Mouse (Mus musculus): ENCODE measurements around the gene Runx2.

Runx2 gene

DNA sequence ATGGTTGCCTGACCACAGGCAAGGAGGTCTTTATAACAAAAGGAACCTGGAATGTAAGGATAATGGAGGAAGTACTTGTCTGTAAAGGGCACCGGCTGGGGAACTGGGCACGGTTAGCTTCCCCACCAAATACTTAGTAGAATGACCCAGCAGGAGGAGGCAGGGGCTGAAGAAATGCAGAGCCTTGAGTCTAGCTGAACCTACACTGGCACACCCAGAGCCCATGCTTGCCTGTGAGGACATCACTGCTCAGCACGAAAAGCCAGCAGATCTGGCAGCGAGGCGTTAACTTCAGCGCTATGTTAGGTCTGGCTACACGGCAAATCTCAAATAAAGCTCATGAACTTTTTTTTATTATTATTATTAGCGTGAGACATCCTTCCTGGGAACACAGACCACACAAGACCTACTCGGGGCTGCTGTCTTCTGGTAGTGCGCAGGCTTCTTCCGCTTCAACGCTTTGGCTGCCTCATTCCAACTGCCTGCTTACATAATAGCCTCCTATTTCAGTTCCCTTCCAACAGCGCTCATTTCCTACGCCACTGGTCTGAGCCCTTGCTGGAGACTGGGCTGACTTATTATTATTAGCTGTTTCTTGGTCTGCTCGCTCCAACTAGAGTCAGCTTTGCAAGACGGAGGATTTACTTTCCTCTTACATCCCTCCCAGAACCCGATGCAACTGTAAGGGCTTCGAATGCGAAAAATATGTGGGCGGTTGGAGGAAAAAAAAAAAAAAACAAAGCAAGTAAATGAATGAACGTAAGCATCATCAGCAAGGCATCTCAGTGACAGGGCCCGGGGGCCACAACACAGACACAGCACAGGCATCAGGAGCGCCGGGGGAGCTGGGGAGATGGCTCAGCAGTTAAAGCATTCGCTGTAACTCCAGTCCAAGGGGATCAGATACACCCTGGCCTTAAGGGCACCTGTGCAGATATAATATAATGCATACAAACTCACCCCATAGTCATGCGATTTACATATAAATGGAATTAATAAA is 200.6 kb downstream of the Runx2 start:
- DNase-seq, result peak; percentile 23

DNA sequence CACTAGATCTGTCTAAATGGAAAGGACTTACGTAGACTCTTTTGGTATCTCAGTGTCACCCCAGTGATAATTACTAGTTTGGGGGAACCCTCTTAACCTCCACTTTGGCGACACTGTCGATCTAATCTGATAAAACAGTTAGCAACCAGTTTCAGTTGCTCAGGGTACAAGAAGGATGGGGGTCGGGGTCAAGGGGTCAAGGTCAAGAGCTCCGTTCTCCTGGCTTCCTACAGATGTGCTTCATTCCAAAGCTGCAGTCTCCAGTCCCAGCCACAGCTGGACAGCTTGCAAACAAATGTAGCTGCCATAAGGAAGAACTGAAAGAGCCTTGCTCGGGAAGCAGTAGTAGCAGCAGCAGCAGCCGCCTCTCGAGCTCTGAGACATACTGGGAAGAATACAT is 202.0 kb downstream of the Runx2 start:
- DNase-seq, result no peak

DNA sequence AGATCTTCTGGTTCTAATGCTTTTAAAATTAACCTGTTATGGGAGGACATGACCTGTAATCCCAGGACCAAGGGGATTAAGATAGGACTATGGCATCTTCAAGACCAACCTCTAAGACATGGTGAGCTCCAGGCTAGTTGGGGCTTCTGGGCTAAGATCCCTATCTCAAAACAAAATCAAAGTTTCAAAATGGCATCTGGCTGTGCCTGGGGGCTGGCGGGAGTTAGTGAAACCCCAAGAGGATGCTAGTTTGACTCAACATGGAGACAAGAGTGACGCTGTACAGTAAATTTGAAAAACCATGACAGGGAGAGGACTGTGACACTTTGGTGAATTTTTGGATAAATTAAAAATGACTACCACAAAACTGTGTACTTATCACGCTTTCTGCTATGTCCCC is 202.6 kb downstream of the Runx2 start:
- no peak for DNase-seq

DNA sequence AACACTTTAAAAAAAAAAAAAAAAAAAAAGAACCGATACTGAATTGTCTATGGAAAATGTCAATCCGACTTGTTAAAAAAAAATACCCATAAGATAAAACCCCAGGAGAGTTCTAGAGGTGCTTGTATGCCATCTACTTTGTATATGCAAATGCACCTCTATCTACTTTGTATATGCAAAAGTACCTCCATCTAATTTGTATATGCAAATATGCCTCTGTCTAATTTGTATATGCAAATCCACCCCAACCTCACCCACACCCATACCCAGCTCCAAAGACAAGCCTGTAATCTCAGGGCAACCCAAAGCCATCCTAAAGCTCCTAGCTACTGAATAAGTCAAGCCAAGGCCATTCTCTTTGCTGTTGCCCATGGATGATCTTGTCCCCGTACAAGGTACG is 203.1 kb downstream of the Runx2 start:
- no peak for DNase-seq

DNA sequence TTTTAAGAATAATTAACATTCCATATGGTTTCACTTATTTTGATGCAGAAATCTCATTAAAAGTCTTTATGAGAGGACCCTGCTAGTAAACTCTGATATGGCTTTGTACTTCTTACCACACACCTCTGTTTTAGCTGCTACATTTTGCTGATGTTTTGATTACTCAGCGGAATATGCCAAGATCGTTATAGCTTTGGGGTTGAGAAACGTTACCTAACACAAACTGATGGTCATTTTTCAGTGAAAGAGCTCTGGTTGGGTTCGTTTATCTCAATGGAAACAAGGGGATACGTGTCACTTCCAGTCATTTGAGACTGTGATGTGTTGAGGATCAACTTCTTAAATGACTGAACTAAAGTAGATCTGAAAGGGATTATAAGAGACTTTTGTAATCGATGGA is 203.8 kb downstream of the Runx2 start:
- no peak for DNase-seq

DNA sequence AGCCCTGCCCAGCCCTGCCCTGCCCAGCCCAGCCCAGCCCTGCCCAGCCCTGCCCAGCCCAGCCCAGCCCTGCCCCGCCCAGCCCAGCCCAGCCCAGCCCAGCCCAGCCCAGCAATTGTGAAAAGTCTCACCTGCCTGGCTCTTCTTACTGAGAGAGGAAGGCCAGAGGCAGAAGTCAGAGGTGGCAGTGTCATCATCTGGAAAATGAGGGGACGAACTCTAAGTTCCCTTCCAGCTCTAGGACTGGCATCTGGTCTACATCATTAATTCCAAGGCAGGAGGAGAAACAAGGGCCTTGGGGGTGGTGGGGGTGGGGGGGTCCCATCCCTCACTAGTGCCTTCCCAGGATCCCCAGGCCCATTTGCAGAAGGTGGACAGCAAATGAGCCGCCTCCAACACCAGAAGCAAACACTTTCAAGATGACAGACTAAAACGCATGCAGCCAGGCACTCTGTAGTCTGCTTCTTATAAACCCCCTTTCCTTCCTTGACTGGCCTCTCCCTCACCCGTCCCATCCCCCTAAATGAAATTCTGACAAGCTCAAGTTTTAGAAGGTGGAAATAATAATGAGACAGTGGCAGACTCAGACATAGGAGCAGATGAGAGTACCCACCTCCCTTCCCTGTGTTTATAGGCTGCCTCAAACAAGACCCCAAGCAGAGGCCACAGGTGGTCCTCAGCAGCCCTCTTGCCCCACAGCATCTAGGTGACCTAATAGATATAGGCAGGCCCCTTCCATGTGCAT is 204.5 kb downstream of the Runx2 start:
- DNase-seq, result no peak

DNA sequence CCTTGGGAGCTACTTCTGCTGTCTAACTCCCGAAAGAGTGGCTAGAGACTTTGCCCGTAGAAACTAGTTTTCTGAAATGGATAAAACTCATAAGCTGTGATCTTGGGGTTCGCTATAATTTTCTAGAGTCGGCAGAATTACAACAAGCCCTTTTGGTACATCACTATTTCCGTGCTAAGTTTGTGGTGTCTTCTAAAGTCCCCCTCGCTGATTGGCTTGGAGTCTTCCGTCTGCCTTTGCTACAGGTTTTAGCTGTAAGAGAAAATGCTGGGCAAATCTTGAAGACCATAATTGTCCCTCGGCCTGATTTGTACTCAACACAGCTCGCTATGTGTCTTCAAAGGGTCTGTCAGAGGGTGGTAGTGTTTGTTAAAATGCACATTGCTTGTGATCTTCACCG is 205.2 kb downstream of the Runx2 start:
- DNase-seq, result no peak

DNA sequence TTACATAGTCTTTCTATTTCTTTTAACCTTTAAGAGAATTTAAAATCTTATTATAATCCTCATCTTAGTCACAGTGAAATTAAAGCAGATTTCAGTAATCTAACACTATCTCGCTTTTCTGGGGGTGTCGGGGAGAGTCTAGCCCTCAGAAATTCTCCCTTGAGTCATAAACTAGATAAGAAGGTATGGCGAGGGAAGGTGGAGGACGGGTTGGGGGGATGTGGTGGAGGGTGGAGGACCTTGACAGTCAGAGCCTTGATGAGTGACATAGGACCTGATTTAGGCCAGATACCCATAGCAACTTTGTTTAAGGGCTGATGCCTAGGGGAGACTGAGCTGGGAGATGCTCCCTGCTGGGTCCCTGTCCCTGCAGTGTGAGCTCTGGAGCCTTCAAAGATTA is 205.7 kb downstream of the Runx2 start:
- no peak for DNase-seq

DNA sequence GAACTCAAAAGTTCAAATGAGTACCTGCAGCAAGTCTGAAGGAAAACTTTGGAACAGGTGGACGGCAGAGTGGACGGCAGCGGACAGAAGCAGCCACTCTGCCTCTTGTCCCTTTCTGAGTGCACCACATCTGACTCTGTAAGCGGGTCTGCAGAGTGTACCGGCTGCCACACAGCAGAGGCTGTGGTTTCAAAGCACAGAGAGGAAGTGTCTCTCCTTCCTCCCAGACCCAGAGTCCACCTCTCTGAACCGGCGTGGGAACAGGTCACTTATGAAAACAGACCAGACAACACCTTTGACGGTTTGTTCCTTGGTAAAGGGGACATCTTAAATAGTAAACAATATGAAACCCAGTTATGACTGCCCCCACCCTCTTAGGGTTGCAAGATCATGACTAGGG is 207.2 kb downstream of the Runx2 start:
- no peak for DNase-seq

DNA sequence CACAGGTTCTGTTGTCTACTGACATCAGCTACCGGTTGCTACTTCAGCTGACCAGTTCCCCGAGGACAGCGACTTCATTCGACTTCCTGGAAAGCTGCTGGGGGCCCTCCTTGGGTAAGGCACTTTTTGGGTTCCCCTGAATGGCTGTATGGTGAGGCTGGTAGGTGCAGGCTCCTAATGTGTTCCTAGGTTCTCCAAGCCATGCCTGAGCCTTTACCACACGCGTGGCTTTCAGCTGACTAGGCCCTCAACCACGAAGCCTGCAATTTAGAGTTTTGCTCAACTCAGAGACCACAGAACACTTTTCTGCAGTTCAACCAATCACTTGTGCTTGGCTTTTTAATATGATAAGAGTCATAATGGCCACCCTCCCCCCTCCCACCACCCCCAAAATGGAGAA is 208.4 kb downstream of the Runx2 start:
- no peak for DNase-seq

DNA sequence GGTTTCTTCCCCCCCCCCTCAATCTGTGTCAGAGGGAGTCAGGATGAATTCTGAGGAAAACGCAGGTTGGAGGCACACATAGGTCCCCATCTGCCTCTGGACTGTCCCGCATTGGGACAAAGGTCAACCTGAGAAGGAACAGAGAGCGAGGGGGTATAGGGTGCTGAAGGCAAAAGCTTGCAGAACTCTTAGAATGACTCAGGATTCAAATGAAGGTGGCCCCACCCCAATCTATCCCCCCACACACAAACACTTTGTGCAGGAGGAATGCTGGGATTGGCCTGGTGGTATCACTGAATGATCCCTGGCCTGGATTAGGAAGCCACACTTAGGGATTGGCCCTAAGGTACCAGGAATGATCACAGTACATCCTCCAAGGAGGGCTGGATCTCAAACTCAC is 208.8 kb downstream of the Runx2 start:
- no peak for DNase-seq

DNA sequence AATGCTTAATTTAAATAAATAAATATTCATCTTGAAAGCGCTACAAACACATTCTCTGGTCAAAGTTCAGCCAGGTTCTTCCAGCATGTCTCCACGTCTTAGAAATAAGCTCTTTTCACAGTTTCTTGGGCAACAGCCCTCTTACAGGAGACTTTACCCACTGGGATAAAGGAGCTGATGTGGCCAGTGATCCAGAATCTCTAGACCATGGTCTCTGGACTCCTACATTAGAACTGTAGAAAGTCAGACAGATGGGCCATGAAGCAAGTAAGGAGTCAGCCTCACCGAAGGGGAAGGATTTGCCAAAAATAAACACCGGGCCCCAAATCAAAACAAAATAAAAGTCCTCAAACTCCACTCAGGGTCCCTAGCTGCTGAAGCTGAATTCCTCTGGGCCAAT is 211.4 kb downstream of the Runx2 start:
- no peak for DNase-seq

DNA sequence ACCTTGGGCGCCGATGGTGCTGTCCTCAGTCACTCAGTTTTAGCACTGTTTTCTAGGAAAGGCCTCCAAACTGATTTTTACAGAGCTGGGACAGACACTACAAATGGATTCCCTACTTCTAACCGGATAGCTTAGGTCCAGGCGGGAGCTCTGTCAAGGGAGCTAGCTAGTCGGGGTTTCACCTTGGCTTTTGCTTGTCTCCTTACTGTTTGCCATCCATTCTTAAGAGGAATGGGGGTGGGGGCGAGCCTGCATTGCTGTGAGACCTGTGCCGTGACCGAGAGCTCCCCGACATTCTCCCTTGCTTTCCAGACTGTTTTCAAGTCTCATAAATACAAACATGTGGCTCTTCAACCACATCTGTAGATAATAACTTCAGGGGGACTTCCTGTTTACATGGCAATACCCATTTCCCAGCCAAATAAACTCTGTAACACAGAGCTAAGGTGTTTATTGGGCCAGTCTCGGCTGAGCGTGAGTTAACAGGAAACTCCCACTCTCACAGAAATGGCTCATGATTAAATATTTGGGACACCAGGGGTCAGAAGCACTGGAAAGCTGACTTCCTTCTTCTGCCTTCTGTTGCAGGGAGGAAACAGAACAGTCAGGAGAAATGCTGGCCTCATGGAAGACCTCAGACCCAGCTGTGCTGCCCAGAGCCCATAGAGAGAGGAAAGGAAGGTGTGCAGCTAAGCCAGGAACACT is 213.1 kb downstream of the Runx2 start:
- no peak for DNase-seq

DNA sequence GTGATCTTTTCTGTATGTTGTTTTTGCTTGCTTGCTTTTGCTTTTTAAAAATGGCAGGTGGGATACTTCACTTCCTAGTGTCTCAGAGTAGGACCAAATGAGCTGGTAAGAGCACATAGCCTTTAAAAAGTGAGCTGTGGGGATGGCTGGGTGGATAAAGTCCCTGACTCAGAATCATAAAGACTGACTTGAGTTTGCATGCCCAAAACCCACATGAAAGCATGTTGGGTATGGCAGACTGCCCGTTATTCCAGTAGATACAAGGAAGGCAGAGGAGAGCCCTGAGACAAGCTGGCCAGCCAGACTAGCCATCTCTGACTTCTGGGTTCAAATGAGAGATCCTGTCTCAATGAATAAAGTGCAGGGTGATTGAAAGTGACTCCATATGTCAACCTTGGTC is 214.7 kb downstream of the Runx2 start:
- no peak for DNase-seq

DNA sequence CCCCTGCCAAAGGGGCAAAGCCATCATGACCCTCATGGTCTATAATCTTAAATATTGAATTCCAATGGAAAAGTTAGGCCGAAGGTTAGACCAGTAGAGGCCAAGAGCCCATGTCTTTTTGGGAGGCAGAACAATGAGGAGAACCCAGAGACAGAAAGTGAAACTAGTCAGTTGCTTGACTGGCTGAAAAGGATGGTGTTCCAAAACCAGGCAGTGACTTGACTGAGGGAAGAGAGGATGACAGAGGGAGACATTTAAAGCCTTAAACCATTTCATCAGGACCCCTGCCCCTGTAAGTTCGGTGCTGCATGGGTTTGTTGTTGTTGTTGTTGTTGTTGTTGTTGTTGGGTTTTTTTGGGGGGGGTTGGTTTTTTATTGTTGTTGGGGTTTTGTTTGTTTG is 215.5 kb downstream of the Runx2 start:
- DNase-seq, result no peak

DNA sequence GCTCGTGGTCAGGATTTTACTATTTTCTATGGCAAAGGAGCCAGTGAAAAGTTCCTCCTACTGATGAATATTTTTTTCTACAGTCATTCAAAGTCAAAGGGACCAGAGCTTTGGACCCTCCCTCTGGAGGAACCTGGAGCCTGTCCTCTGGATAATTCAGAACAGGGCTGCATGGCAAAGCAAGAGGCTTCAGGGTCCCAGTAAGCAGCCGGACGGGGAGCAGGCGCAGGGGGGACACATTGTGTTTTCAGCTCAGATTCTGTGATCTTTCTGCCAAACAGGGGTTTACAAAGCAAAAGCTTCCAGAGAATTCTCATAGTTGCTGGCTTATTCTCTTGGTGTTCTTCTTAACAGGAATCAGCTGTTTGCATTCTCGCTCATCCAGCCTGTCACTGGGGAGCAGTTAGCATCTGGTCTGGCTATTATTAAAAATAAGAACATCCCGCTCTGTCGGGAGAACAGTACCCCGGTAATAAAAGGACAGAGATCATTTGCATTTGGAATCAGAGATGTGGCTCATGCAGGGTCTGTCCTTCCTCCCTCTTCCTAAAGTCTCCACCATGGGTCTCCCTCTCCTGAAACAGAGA is 216.6 kb downstream of the Runx2 start:
- DNase-seq, result no peak

DNA sequence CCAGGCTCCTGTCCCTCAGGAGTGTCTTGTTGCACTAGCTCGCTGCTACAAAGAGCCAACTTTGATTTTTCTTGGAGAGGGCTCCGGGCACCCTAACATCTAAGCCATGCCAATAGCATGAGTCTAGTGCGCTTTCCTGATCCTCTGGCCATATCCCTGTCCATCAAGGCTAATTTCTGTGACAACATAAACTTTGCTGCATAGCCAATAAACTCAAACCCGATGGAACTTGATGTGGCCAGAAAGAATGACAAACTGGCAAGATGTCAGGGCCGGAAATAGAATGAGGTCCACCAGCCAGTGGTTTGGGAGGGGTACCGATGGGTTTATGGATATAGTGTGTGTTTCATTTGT is 221.9 kb downstream of the Runx2 start:
- DNase-seq, result no peak

DNA sequence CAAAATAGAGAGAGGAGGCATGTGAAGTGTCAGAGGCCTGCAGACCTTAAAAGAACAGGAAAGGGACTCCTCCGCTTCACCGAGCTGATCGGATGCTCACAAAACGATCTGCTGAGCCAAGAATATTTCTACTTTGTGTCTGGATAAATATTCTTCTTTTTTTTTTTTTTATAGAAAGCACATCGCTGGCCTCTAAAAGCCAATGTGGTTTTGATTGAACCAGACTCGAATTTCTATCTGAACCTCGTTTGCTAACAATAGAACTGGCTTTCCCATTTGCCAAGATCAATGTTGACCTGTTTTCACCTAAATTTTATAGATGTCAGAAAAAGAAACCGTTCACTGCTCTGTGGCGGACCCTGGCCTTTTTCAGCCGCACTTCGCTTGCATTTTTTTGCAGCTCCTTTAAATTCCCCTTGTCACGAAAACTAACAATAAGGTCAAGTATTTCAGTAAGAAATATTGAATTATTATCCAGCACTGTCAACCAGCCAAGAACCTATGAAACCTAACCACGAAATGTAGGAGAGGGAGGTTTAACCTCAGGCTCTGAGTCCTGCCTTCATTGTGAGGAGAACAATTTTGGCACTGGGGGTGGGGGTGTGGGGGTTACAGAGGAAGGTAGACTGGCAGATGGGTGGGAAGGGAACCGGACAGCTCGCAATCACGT is 222.4 kb downstream of the Runx2 start:
- DNase-seq, result no peak

DNA sequence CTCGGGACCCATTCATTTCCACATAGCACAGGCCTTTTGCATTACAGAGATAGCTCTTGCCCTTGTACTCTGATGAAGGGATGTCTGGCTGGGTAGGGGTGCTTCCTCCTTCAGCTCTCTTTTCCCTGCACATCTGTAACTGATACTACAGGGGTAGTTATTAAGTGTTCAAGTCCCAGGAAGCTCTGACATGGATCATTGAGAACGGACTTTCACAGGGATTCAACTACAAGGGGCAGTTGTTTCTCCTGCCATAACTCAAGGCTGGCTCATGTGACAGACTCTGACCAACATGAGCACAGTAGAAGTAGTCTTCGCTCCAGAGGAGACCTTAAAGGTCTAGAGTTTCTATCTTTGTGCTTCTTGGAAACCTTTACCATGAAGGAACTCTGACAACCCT is 226.1 kb downstream of the Runx2 start:
- no peak for DNase-seq

DNA sequence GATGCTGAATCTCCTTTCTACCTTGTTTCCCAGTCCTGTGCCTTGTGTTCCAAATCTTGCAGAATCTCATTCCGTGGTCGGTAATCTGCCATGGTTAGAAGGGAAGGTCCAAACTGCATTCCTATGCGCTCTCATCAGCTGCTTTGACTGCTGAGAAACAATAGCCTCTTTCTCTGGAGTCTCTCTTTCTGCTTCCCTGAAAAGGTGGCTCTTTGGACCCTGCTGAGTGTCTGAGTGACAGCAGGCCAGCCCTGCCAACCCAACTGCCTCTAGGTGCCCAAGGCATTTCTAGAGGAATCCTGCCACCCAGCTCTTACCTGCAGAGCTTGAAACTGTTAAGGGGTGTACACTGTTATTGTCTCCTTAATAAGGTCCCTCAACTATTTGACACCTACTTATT is 226.6 kb downstream of the Runx2 start:
- DNase-seq, result no peak

DNA sequence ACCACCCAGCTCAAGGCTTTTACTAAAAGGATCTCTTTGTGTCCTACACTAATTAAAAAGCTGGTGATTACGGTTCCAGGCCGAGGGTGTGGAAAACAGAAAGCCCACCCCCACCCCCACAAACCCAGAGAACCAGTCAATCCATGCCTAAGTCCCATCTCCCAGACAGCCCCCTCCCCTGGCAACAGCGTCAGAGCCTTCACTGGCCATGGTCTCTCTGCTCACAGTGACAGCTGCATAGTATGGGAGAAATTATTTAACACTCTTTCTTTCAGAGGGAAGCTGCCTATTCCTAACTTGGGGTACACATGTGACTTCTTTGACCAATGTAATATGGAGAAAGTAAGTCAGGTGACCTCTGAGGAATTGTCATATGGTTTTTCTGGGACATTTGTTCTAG is 228.4 kb downstream of the Runx2 start:
- DNase-seq, result no peak

DNA sequence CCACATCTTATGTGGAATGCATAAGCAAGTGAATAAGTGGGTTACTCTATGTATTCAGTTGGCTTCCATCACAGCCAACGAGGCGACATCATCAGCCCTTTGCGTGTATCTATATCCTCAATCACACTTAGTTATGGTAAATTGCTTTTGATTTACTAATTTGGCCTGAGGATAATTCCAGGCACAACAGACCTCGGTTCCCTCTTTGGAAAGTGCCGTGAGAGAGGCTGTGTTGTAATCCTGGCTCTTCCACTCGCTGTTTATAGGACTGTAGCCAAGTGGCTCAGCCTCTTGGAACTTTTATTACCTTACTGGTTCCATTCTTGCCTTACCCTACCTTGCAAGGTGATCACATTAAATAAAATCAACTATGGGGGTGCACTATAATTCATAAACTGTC is 229.8 kb downstream of the Runx2 start:
- no peak for DNase-seq

DNA sequence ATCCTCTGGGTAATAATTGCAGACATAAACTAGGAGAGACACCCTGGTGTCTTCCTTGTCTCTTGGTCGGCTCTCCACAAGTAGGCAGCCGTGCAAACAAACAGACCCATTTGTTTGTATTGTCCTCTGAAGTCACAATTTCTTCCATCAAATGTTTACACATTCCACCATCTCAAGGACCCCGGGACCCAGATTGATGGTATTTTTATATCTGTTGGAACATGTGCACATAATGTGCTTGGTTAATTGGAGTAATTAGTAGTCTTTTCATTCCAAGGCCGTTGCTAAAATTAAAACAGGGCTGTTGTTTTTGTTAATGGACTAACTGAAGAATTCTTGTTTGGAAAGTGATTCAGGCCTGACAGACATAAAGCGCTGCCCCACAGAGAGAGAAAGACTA is 236.8 kb downstream of the Runx2 start:
- DNase-seq, result no peak
